Mouse (Mus musculus) B cell, adult 2 months (primary cell): Measurements from ENCODE around the gene Xlr3a.
"Not testable (repeated sequence)": the region's sequence is repeated elsewhere in the genome, so short reads cannot be mapped to it uniquely, and the experiment has no call there.

Experiments
- DNase-seq, 2 experiments: peaks; one replicate each; pipeline ENCODE4 v3.0.0; 2022

Xlr3a gene

GRCm38 (mm10) chrX:73096941-73097508, at the start of gene Xlr3a:
Xlr3a (minus strand) TSS chrX:73097095.
- DNase-seq: not testable (repeated sequence)

DNA sequence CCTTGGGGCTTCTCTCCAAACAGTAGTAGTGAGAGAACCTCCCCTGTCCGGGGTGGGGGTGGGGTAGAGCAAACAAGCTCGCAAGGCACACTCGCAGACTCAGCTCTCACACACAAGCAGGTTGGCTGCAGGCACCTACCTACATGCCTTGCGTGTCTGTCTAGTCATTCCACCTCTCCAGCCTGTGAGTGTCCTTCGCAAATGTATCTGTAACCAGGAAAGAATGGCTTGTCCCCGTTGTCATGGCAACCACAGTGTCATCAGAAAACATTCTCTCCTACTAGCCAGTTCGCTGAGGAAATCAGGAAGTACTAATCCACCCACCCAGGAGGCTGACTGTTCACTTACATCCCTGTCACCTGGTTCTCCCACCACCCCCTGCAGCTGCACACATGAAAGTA, 46.3 kb upstream of the Xlr3a start:
- not testable (repeated sequence) for DNase-seq

DNA sequence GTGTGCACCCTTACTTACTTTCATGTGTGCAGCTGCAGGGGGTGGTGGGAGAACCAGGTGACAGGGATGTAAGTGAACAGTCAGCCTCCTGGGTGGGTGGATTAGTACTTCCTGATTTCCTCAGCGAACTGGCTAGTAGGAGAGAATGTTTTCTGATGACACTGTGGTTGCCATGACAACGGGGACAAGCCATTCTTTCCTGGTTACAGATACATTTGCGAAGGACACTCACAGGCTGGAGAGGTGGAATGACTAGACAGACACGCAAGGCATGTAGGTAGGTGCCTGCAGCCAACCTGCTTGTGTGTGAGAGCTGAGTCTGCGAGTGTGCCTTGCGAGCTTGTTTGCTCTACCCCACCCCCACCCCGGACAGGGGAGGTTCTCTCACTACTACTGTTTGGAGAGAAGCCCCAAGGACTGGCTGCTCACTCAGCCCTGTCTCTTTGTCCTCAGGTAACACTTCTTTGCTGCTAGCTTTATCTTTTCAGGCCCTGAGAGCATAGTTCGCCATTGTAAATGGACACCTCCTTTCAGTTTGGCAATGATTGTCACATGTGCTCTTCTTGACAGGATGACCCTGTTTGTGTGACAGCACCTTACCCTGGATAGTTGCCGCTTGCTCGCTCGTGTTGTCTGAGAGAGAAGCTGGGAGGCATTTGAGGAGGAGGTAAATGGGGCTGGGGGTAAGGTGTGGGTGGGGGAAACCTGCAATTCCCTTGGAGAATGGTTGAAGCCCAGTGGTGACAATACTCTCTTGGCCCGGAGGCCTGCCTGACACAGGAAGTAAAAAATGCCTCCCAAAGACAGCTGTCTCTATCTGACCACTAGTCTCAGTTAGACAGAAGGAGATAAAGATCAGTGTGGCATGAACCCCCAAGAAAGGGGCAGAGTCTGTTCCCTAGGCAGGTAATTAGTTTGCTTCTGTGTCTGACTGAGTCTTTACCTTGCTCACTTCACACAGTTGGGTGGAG, 26.2 kb upstream of the Xlr3a start:
- DNase-seq: not testable (repeated sequence)

DNA sequence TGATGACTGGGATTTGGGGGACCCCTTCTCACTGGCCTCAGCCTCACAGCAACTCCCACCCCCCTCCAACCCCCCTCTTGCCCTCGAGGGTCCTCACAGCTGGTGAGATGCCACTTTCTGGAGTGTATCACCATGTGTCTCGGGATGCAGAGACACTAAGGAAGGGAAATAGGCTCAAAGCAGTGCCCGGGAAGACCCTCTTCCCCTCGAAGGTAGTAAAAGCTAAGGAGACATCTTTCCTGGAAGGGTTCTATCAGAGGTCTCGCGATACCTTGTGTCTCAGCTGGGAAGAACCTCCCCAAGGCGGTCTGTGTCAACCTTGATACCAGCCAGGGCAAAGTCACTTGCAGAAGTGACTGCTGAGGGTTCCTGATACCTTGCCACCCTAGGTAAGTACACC, 19.9 kb upstream of the Xlr3a start, which contains the start of gene Gm14685:
TSS of gene Gm14685 (plus strand) at position 301 of the 400 bp plus-strand sequence.
- not testable (repeated sequence) for DNase-seq

GRCm38 (mm10) chrX:73082267-73083055, 14.4 kb downstream of the Xlr3a start, which contains the start of gene Xlr4a:
Xlr4a (minus strand) TSS chrX:73082478.
- peak in 1 of 2 experiments; percentile 1 for DNase-seq

DNA sequence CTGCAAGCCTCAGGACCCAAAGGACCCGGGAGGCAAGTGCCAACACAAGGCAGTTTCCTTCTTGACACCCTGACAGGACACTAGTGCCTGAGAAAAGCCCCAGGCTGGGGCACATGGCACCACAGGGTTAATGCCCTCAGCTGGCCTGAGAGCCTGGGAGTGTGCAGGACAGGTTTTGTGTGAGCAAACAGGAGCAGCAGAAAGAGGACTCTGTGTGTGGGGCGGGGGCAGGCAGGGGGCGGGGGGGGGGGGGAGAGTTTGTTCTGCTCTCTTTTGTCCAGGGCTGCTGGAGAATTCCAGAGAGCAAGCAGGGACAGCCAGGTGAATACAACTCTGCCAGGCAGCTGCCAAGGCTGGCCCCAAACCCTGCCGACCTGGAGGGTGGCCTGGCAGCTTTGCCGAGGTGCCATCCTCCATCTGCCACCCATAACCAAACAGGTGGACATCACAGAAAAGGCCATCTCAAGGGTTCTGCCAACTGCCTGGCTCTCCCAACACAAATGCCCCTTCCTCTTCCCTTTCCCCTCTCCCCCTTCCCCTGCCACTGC, 30.1 kb downstream of the Xlr3a start:
- not testable (repeated sequence) for DNase-seq

- no peak for DNase-seq
These were observed 32.5 kb downstream of the Xlr3a start, which contains the start of gene Pnma3 for GRCm38 (mm10) chrX:73064415-73064793. Pnma3 (plus strand) TSS chrX:73064787.

- DNase-seq: no peak
These were observed 33.1 kb downstream of the Xlr3a start for GRCm38 (mm10) chrX:73063512-73064414.

GRCm38 (mm10) chrX:73062323-73062722, 34.6 kb downstream of the Xlr3a start:
- no peak for DNase-seq

- no peak for DNase-seq
These were observed 35.4 kb downstream of the Xlr3a start for GRCm38 (mm10) chrX:73061528-73061927.

DNA sequence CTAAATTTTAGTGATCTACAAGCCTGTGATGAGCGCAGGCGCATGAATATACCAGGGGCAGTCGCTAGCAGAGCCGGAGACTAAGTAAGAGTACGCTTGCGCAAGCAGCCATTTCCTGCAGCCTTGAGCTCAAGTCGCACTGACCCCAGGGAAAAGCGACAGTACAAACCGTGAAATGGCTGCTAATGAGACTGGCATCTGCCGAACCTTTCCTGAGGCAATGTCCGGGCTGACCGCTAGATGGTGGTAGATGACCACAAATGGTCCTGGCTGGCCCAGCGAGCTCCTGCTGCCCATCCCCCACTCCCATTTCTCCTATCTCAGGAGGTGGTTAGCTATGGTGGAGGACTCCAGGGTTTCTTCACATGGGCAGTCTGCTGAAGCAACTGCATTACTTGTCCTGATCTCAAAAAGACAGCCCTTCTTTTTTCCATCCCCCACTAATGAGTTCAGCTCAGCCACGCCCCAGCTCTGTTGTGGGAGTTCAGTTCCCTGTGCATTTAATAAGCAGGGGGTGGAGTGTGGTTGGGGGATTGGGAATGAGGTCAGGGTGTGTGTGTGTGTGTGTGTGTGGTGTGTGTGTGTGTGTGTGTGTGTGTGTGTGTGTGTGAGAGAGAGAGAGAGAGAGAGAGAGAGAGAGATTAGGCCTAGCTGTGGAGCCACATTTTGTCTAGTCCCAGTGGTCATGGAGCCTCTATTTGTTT, 42.9 kb downstream of the Xlr3a start:
- DNase-seq: peak; percentile 92

GRCm38 (mm10) chrX:73039666-73040065, 57.2 kb downstream of the Xlr3a start:
- no peak for DNase-seq

GRCm38 (mm10) chrX:73038831-73039230, 58.1 kb downstream of the Xlr3a start:
- DNase-seq: no peak

DNA sequence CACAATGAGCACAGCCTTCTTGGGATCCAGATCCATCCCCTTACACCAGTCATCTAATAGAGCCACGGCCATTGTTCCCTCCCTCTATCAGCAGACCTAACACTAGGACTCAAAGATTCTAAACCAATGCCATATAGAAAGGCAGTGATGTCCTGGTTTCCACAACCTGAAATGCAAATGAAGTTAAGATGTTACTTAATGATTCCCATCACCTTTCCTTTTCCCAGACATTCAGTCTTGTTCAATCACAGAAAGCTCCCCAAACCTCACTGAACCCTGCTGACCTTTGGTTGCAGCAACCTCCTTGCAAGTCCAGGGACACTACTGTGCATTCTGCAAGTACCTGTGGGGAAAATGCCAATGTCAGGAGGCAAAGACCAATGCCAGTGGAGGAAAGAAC, 59.9 kb downstream of the Xlr3a start, which contains the start of gene Pnma5:
TSS of gene Pnma5 (minus strand) at position 101 of the 400 bp plus-strand sequence.
- no peak for DNase-seq
